Mouse (Mus musculus) B cell, adult 2 months (primary cell): ENCODE measurements around the gene Aspdh.

ENCODE experiments used
- DNase-seq, 2 experiments: peaks; one replicate each; pipeline ENCODE4 v3.0.0; 2022

Gene Aspdh

DNA sequence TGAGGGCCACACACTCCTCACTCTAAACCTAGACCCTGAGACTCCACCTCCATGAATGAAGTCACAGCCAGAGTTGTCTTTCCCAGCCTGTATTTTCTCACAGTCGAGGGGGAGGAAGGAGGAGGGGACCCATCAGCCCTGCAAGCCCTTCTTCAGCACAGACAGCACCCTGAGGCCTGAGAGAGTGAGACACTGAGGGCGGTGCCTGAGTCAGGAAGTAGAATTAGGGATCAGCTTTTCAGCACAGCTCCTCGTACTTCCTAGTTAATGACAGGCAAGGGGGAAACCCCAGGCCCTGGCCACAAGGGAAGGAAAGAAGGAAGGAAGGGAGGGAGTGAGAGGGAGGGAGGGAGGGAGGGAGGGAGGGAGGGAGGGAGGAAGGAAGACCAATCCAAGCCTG is 11.9 kb upstream of the Aspdh start:
- DNase-seq = no peak

DNA sequence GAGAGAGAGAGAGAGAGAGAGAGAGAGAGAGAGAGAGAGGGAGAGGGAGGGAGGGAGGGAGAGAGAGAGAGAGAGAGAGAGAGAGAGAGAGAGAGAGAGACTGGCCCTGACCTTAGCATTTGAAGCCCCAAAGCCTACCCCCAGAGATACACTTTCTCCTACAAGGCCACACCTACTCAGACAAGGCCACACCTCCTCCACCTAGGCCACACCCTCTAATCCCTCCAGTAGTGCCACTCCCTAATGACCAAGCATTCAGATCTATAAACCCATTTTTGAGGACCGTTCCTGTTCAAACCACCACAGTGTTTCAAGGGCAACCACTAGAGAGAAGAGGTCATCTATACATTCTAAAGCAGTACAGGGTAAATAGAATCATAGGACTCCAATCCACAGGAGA is 8.9 kb upstream of the Aspdh start:
- no peak for DNase-seq

DNA sequence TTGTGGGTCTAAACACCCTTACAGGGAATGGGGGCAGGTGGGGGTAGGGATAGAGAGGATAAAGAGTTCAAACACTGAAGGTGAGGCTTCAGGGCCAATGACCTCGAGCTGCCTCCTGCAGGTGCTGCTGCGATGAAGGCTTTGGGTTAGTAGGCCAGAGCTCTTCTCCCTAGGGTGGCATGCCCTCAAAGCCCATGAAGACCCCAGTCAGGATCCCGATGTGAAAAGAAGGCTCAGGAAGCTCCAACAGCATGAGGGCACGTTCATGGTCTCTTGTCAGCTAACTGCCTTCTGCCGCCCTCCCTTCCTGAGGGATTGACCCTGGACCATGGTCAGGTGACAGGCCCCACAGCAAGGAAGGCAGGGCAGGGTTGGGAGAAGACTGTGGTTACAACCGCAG is 5.1 kb upstream of the Aspdh start:
- no peak for DNase-seq

DNA sequence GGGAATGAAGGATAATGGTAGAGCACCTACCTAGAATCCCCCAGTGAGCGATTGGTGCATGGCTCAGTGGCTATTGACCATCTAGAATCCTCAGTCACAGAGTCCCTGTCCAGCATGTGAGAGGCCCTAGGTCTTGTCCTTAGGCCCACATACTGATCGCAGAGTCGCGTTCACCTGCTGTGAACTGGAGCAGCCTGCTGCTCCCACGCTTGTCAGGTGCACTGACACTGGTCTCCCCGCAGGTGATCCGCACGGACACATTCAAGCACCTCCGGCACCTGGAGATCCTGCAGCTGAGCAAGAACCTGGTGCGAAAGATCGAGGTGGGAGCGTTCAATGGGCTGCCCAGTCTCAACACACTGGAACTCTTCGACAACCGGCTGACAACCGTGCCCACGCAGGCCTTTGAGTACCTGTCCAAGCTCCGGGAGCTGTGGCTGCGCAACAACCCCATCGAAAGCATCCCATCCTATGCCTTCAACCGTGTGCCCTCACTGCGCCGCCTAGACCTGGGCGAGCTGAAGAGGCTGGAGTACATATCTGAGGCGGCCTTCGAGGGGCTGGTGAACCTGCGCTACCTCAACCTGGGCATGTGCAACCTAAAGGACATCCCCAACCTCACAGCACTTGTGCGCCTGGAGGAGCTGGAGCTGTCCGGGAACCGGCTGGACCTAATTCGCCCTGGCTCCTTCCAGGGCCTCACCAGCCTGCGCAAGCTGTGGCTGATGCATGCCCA is 4.3 kb upstream of the Aspdh start:
- no peak for DNase-seq

DNA sequence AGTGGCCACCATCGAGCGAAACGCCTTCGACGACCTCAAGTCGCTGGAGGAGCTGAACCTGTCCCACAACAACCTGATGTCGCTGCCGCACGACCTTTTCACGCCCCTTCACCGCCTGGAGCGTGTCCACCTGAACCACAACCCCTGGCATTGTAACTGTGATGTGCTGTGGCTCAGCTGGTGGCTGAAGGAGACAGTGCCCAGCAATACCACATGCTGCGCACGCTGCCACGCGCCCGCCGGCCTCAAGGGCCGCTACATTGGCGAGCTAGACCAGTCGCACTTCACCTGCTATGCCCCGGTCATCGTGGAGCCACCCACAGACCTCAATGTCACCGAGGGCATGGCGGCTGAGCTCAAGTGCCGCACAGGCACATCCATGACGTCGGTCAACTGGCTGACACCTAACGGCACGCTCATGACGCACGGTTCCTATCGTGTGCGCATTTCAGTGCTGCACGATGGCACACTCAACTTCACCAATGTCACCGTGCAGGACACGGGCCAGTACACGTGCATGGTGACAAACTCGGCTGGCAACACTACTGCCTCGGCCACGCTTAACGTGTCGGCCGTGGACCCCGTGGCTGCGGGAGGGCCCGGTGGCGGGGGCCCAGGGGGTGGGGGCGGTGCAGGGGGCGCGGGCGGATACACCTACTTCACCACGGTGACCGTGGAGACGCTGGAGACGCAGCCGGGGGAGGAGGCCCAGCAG is 3.5 kb upstream of the Aspdh start:
- DNase-seq = no peak

DNA sequence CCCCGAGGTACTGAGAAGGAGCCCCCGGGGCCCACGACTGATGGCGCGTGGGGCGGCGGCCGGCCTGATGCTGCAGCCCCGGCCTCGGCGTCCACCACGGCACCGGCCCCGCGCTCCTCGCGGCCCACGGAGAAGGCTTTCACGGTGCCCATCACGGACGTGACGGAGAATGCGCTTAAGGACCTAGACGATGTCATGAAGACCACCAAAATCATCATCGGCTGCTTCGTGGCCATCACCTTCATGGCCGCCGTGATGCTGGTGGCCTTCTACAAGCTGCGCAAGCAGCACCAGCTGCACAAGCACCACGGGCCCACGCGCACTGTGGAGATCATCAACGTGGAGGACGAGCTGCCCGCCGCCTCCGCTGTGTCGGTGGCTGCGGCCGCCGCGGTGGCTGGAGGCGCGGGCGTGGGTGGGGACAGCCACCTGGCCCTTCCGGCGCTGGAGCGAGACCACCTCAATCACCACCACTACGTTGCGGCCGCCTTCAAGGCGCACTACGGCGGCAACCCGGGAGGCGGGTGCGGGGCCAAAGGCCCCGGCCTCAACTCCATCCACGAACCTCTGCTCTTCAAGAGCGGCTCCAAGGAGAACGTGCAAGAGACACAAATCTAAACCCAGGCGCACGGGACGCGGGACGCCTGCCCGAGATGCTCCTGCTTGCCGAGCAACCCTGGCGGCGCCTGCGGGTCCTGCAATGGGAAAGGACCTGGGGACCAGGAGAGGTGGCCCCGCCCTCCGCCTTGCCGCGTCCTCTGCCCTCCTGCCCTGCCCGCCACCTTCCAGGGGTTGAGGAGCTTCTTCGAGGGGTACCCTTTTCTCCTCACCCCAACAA is 2.8 kb upstream of the Aspdh start:
- peak in 1 of 2 experiments; percentile 42 for DNase-seq

DNA sequence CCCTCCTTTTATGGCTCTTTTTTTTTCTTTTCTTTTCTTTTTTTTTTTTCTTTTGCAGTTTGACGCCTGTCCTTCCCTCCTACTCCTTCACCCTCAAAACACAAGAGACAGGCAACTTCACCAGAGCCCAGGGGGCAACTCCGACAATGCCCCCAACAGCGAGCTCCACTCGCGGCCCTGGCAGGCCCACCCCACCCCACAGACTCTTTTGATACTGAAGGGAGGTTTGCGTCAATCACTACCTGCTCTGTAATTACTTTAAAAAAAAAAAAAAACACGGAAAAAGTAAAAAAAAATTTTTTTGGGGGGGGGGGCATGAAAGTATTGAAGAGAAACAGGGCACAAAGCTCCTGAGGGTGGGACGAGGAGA is 2.1 kb upstream of the Aspdh start:
- DNase-seq = no peak

DNA sequence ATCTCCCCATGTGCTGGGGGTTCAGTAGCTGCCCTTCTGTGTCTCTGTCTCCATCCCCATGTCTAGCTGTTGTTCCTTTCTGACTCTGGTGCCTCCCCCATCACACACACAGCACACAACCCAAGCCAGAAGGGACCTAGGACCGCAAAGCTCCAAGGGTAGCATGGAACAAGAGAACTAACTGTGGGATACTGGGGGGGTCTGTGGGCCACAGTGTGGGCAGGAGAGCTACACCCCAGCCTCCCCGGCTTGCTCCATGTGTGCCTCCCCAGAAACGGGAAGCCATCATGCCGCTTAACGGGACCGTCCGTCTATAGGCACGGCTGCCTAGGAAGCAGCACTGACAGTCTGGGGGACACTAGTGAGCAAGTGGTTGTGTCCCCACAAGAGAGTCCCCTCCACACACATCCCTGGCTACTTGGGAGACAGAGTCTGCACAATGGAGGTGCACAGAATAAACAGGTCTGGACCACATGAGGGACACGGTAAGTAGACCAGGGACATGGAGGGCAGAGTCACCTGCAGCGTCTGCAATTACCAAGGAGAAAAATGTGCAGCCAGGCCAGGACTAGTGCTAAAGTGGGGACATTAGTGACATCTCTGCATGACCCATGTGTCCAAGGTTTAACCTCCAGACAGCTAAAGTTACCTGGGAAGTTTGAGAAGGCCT is 1.5 kb upstream of the Aspdh start:
- DNase-seq = no peak

DNA sequence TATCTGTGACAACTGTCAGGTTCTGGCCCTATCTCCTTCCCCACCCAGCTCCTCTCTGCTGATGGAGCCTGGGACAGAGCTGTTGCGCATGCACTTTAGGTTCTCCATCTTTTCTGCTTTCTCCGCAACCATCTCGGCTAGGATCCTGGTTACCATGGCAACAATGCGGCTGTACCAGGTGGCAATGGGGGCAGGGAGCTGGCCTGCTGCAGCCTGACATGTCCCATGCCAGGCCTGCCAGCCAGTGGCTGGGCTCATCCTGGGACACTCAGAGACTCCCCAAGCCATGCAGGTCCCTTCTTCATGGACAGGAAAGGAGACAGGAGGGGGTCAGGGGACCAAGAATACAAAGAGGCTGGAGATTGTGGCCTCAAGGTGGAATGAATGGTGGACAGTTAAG is 680 bp upstream of the Aspdh start:
- DNase-seq = no peak

DNA sequence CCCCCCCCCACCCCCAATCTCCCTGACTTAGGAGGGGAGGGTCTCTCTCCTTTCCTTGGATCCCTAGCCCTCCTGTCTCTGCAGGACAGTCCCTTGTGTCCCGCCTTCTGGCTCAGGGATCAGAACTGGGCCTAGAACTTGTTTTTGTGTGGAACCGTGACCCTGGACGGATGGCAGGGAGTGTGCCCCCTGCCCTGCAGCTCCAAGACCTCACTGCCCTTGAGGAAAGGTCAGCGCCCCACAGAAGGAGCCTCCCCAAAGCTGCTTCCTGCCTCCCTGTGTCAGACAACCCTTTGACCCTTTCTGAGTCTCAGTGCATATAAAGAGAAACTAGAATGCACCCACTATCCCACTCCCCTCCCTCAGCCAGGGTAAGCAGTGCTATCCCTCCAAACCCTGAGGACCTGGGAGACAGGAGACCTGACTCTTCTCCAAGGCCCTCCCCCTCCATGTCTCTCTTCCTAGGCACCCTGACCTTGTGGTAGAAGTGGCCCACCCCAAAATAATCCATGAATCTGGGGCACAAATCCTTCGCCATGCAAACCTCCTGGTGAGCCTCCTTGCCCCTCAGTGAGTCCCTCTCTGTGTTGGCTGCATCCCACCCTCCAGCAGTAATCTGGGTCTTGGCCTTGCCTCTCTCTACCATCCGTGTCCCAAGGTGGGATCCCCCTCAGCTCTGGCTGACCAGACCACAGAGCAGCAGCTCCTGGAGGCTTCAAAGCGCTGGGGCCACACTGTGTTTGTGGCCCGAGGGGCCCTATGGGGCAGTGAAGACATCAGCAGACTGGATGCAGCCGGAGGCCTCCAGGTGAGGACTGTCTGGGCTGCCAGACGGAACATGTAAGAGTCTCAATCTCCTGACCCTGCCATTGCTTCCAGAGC is 1.1 kb downstream of the Aspdh start:
- no peak for DNase-seq

DNA sequence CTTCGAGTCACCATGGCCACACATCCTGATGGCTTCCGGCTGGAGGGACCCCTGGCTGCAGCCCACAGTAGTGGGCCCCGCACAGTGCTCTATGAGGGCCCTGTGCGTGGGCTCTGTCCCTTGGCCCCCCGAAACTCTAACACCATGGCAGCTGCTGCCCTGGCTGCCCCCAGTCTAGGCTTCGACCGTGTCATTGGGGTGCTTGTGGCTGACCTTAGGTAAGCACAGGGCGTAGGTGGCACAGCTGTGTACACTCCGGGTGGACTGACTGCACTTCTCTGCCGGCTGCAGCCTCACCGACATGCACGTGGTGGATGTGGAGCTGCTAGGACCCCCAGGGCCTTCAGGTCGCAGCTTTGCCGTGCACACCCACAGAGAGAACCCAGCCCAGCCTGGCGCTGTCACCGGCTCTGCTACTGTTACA is 1.7 kb downstream of the Aspdh start:
- DNase-seq = no peak

DNA sequence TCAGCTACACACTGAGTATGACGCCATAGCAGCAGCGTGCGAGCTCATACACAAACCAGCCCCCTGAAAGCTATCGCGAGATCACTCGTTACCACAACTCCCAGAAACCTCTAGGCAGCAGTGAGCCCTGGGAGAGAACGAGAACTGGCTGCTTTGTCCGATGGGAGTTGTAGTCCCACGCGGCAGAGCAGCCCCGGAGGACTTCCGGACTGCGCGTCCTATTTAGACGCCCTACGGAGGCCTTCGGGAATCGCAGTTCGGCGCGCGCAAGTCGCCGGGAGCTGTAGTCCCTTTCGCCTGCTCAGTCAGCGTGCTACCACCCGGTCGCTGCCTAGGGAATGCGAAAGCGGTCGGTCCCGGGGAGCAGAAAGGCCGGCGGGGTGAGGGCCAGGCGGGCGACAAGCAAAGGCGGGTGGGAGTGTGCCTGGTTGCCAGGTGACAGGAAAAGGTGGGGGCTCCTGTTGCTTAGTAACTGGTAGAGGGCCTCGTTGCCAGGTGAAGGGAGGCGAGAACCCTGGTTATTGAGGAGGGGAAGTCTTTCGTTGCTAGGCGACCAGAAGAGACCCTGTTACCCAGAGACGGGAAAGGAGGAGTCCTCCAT is 2.7 kb downstream of the Aspdh start, which contains the start of gene Josd2:
Gene Josd2 (plus strand): TSS at position 170 of the 601 bp plus-strand sequence.
- peak; percentile 90 to 93 for DNase-seq

DNA sequence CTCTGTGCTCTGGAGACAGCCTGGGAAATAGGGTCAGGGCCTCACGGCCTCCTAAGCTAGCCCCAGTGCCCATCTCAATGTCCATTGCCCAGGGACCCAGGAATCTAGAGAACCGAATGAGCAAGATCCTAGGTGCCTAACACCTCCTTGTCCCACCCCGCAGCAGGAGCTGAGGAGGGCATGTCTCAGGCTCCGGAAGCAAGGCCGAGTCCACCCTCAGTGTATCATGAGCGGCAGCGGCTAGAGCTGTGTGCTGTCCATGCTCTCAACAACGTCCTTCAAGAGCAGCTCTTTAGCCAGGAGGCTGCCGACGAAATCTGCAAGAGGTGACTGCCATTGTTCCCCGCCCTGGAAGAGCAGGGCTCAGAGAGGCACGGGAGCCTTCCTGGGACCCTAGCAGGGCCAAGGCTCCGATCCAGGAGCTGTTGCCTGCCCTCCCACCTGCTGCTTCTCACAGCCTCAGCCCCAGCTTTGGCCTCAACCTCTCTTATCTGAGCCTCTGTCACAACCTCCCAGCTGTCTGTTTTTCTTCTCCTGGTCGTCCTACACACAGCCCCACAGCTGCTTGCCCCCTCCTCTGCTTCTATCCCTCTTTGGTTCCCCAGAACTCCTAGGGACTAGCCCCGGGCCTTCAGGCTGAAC is 3.6 kb downstream of the Aspdh start:
- DNase-seq = no peak

DNA sequence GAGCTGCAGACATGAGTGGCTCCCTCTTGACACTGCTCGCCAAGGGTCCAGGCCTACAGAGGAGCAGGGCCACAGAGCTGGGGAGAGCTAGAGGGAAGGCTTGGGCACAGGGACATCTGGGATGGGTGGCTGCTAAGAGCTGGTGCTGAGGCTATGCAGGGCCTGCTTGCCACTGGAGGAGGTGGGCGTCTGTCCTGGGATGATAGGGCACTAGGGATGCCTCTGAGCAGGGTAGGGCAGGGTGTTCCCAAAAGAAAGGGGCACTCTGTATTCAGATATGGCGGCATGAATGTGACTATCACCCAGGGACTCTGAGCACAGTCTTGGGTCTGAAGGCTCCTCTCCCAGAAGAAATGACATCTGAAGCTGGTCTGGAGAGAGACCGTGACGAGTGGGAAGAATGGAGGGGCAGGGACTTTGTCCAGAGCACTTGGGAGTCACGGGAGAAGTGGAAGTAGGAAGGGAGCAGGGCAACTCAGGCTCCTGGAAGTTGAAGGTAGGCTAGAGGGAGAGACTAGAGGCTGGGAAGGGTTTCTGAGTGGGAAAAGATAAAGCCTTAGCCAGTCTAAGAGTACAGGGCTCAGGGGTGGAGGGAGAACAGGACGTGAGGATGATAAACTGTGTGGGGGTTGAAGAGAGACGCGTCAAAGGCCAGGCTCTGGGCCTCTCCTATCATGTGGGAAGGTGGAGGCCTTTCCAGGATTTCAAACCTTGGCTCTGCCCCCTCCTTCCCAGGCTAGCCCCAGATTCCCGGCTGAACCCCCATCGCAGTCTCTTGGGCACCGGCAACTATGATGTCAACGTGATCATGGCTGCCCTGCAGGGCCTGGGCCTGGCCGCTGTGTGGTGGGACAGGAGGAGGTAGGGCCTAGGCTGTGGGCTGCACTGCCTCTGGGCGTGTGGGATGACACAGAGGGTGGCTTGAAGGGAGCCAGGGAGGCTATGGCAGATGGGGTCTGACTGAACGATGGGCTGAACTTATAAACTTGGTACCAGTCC is 4.8 kb downstream of the Aspdh start:
- DNase-seq = no peak

DNA sequence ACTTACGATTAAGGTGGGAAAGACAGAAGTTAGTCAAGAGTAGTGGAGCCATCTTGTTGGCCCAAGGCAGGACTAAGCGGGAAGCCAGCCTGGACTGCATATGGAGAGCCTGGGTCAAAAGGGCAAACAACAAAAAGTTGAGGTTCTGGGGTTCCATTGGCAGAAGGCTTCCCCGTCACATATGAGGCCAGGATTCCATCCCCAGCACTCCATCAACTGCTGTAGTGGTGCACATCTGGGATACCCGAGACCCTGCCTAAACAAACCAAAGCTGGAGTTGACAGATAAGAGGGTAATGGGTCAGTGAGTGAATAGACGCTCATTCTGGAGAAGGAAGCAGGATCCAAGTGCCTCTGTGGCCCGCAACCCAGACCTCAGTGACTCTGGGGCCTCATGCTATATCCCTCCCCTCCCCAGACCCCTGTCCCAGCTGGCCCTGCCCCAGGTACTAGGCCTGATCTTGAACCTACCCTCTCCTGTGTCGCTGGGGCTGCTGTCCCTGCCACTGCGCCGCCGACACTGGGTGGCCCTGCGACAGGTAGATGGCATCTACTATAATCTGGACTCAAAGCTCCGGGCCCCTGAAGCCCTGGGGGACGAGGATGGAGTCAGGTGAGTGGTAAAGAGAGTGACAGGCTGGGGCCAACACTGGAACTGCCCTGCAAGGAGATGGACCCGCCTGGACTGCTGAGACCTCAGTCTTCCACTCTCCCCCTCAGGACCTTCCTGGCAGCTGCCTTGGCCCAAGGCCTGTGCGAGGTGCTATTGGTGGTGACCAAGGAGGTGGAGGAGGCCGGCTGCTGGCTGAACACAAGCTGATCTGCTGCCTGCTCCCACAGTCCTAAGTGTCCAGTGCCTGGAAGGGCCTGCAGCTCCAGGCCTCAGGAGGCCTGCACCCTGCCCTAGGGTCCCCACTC is 5.8 kb downstream of the Aspdh start:
- no peak for DNase-seq

DNA sequence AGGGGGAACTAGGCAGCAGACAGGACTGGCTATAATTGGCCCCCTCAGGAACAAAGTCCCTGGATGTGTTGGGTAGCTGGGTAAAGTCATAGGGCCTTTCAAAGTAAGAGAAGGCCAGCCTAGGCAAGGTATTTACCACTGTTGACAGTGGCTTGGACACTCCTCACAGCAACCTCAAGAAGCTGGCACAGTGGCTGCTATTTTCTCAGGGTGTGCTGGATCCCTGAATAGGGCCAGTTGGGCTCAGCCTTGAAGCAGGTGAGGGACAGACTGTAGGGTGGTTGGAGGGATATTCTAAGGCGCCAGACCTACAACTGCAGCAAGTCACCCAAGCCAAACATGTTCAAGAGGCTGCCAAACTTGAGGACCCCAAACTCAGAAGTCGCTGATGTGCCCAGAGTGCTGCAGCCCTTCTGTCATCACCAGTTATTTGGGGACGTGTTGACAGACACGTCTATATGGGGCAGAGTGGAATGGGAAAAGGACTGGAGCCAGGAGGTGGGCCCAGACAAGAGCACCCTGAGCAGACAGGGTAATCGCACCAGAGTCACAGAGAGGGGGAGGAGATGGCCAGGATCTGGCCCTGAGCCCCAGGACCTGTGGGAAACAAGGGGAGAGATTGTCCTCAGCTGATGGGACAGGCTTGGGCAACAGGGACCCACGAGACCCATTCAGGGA is 6.8 kb downstream of the Aspdh start:
- DNase-seq = no peak

DNA sequence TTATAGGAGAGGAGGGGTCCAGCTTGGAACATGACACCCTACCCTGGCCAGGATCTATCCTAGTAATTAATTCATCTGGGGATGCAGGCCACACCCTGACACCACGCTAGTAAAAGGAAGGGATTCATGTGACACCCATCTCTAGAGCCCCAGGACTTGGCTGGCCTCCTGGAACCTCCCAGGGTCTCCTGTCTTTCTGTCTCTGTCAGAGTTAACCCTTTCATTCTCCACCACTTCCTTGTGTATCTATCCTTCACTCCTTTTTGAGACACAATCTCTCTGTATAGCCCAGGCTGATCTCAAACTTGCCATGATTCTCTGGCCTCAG is 7.3 kb downstream of the Aspdh start:
- DNase-seq = no peak

DNA sequence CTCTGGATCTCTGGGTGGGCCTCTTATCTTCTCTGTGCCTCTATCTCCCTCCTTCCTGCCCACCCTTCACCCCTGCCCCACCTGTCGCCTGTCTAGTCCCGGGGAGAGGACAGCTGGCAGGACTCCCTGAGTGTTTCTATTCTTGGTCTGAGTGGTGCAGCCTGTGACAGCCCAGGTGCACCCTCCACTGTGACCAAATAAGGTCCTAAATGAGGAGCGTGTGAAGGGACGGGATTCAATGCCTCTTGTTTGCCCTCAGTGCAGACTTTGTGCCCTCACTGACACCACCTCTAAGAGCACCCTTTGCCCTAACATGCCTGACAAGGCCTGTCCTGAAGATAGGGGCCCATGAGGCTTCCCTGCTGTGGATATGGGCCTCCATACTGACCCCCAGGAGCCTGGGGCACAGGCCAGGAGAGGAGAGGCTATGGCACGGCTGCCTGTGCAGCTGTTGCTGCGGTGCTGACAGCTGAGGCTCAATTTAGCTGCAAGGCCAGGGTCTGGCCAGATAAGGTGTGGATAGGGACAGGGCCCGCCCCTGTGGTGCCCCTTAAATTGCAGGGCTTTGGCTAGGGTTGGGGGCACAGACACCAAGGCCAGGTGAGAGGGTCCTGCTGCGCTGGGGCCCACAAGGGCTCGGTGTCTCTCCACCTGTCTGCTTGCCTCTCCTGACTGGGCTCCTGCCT is 7.9 kb downstream of the Aspdh start:
- no peak for DNase-seq
